Mouse (Mus musculus): Measurements from ENCODE around the gene Popdc2. TPM values are rescaled to one million over a fixed set of nuclear protein-coding genes. Genes with fewer than 3 reads are reported as not detected.

Gene Popdc2
- total RNA-seq, 2 experiments from 2014 or later, result 0.21 to 0.50 TPM

DNA sequence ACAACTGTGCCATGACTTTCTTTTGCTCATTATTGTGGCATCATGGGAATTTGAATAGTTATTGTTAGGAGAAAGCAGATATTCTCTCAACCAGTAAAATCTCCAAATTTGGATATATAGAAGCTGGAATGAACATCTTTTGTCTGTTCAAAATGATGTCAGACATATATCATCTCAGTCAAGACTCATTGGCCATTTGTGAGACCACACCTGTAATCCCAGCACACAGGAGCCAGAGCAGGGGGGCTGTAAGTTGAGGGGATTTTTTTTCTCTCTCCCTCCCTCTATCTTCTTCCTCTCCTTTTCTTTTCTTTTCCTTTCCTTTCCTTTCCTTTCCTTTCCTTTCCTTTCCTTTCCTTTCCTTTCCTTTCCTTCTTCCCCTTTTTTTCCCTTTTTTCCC is 9.2 kb upstream of the Popdc2 start:
- DNase-seq (ENCODE audit: low spot score in 2 of 2), result no peak
- intact Hi-C loops (cut with DNase I), result no loop called here

DNA sequence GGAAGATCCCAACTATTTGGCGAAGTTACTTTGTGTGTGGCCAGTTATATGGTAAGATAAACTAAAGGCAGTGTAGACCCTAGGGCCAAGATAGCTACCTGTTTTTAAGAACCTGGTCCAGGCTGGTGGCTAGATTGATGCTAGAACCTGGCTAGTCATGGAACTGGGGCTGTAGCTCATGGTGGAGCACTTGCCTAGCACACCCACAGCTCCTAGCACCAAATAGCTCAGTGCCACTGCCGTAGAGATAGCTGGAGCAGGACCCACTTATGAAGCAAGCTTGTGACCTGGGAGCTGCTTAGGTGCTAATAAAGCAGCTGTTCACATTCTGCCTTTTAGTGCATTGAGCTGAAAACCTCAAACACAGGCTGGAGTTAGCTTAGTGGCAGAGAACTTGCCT is 8.4 kb upstream of the Popdc2 start:
- DNase-seq (ENCODE audit: low spot score in 2 of 2), result no peak
- intact Hi-C loops (cut with DNase I), result no loop called here

DNA sequence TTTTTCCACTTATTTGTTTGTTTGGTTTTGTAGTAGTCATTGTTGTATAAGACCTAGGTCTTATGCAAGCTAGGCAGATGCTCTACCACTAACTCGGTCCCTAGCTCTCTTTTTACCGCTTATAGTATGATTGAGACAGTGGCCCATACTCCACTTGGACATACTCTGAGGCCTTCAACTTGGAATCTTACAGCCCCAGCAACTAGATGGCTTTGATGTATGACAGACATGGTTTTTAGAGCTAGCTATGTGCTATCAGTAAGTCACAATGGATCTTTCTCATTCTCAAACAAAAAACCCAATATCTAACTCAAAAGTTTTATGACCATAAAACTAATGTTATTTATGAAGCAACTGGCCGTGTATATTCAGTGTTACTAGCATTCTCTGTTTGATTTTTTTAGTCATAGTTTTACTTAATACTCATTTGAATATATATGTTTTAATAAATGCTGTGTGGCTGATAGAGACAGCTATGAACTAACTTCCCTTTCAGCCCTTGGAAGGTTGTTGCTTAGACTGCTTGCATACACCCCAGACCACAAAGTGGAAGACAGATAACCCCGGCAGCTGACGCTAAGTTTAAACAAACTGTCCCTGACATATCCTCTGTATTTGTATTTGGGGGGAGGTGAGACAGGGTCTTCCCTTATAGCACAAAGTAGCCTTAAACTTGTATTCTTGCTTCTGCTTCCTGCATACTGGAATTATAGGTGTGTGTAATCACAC is 7.7 kb upstream of the Popdc2 start:
- intact Hi-C loops (cut with DNase I), result no loop called here
- DNase-seq (ENCODE audit: low spot score in 2 of 2), result no peak

DNA sequence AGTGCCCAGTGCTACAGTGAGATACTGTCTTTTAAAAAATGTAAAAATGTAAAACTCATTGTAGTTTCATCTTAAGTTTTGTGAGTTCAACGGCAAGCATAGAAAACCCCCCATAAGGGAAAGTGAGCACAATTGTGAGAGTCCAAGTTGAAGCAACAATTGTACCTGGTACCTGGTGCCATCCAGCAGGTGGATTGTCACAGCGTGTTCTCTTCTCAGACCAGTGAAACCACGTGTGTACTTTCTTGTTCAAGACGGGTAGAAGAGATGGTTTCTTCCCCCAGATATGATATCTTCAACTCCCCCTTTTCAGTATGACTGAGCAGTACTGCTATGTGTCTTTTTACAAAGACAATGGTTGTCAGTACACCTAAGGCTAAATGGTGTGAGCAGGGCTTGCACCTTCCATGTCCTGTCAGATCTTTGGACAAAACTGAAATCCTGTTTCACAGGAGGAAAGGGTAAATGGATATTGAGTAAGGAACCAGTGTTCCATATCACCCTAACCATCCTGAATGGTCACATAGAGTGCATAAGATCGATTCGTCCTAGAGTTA is 3.7 kb upstream of the Popdc2 start:
- intact Hi-C loops (cut with DNase I), result no loop called here
- DNase-seq (ENCODE audit: low spot score in 2 of 2), result no peak

DNA sequence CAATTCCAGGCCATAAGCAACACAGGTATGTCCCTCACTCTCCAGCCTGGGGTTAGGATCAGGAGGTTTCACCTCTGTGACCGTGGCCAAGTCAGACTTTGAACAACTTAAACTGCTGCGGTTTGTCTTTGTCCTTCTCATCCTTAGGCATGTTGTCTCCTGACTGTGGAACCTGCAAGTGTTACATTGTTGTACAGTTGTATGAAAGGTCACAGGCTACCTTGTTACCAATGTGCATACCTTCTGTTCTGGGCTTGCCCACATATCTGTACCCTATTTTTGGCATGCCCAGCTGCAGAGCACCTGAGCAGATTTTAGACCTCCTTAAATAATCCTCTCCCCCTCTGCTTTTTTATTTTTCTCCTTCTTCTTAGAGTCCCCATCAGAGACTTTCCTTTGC is 2.8 kb upstream of the Popdc2 start:
- intact Hi-C loops (cut with DNase I), result no loop called here
- DNase-seq (ENCODE audit: low spot score in 2 of 2), result no peak

DNA sequence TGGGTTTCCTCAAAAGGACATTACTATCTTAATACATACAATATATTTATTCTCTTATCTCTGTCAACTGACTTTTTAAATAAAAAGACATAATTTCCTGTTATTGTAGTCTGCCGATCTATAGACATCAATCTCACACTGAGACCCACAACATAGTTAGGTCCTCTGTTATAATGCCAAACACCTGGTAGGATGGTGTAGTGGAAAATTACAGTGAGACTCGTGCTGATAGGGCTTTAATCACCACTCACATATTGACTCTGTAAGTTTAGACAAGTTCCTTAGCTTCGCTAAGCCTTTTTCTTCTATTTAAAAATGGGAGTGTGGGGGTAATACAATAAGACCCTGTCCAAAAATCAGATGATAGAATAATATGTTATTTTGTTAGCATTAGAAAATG is 2.2 kb upstream of the Popdc2 start:
- DNase-seq (ENCODE audit: low spot score in 2 of 2), result no peak
- intact Hi-C loops (cut with DNase I), result no loop called here

DNA sequence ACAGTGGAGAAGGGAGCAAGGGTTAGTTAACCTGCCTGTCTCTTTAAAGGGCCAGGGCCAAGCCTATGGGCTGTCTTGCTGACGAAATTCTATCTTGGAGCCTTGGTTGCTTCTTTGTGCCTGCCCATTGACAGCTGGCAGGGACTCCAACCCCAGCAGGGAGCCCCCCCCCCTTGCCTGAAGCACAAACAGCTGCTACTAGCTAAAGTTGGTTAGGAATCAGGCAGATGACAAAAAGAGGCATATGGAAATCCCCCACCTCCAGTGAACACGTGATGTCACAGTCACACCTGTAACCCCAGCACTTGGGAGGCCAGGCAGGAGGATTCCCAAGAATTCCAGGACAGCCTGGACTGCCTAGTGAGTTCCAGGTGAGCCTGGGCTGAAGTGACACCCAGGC is 1.7 kb upstream of the Popdc2 start:
- no peak for DNase-seq (ENCODE audit: low spot score in 2 of 2)
- intact Hi-C loops (cut with DNase I), result no loop called here

DNA sequence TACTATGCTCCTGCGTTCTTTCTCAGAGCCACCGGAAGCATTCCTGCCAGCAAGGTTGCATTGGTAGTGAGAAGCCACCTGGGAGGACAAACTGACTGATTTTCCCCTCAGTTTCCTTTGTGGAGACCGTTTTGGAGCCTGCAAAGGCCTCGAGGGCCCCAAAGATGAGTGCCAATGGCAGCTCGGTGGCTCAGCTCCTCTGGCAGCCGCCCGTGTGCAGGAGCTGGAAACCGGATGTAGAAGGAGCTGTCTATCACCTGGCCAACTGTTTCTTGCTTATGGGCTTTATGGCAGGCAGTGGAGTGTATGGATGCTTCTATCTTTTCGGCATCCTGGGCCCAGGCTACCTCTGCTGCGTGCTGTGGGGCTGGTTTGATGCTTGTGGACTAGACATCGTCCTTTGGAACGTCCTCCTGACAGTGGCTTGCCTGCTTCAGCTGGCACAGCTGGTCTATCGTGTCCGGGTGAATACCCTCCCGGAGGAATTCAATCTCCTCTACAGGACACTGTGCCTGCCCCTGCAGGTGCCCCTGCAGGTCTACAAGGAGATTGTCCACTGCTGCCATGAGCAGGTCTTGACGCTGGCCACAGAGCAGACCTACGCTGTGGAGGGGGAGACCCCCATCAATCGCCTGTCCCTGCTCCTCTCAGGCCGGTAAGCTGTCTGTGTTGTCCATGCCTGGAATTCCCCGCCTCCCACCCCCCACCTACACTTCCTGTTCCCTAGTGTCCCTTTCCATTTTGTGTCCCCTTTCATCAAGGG is 665 bp downstream of the Popdc2 start:
- DNase-seq (ENCODE audit: low spot score in 2 of 2), result no peak
- intact Hi-C loops (cut with DNase I), result no loop called here

DNA sequence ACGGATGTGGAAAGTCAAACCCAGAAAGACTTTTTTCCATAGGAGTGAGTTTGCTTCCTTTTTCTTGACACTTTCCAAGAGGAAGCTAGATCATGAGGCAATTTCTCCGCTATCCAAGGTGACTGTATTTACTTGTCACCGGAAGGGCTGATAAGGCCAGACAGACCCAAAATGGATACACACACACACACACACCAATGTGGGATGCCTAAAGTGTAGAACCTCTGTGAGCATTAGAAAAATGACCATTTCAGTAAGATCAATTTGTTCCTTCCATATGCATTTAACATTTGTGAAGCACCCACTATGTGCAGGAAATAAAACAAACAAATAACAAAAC is 1.2 kb downstream of the Popdc2 start:
- DNase-seq (ENCODE audit: low spot score in 2 of 2), result no peak
- intact Hi-C loops (cut with DNase I), result no loop called here

DNA sequence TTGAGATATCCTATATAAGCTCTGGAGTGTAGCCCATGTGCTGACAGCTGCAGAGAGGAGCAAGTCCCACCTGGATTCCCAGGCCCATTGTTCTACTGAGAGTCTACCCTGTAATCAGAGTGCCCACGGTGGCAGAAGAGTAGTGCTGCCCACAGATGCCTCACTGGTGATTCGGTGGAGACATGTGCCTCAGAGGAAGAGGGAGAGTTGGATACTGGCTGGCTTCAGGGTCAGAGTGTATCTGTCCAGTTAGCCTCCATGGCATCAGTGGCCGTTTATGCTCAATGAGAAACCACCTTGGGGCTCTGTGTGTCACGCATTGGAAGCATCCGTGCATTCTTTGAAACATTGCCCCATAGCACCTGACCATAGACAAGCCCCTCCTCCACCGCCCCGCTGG is 1.6 kb downstream of the Popdc2 start:
- intact Hi-C loops (cut with DNase I), result no loop called here
- DNase-seq (ENCODE audit: low spot score in 2 of 2), result no peak

DNA sequence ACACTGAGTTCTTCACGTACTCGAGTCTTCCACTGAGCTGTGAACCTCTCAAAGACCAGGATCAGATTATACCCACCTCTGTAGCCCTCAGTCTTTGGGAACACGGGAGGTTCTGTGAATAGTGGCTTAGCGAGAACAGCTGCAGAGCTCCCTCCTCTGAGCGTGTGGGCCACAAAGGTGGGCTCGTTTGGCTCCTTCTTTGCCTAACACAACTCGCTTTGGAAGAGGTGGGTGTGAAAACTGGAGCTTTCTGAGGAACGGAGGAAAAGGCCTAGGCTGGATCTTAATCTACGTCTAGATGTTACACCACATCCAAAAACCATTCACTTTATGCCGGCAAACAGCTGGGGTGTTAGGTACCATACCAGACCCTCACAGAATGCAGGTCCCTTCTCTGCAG is 3.4 kb downstream of the Popdc2 start:
- intact Hi-C loops (cut with DNase I), result no loop called here
- DNase-seq (ENCODE audit: low spot score in 2 of 2), result peak in 1 of 2 experiments; percentile 66

DNA sequence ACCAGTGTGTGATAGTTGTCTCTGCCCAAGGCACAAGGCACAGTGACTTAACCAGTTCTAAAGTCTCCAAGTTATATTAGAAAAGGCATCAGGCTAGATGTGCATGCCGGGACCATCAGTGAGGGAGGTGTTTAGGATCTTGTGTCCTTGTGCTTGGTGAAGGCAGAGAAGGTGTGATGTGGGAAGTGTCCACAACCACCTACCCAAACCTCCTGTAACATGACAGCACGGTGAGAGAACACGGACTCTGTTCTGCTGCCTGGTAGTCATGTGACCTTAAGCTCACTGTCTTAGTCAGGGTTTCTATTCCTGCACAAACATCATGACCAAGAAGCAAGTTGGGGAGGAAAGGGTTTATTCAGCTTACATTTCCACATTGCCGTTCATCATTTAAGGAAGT is 4.2 kb downstream of the Popdc2 start:
- intact Hi-C loops (cut with DNase I), result loop anchor here (2.0 kb wide), 1 partner anchor 87 kb away; the partner anchor contains the start of gene Adprh
- peak in 1 of 2 experiments; percentile 61 for DNase-seq (ENCODE audit: low spot score in 2 of 2)

DNA sequence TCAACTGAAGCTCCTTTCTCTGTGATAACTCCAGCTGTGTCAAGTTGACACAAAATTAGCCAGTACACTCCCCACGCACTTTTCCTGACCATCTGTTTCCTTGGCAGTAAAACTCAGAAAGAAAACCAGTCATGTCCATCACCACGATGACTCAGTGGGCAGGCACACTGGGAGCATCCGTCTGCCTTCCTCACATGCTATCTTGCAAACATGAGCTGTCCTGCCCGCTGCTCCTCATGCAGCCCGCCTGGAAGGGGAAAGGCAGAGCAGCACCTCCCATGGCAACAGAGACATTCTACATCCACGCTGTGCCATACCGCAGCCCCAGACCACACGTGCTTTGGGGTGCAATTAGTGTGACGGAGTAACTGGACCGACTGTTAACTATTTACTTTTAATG is 6.3 kb downstream of the Popdc2 start:
- peak; percentile 83 to 97 for DNase-seq (ENCODE audit: low spot score in 2 of 2)
- intact Hi-C loops (cut with DNase I), result loop anchor here (2.0 kb wide), 1 partner anchor 70 kb away; no protein-coding TSS in a partner anchor

DNA sequence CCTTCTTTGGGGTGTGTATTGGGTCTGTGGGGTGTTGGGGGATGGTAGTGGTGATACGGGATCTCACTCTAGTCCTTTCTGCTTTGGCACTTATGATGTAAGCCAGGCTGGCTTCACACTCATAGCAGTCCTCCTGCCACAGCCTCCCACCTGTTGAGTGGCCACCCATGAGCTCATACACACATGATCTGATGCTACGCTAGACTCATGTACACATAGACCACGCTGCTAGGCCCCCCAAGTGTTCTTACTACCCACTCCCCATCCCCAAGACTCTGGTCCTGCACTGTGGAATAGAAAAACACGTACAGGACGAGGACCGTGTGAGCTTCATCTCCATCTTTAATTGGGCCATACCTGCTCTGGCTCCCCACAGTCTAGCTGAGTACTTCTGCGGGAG is 7.0 kb downstream of the Popdc2 start:
- intact Hi-C loops (cut with DNase I), result loop anchor here (2.0 kb wide), 1 partner anchor 70 kb away; no protein-coding TSS in a partner anchor
- DNase-seq (ENCODE audit: low spot score in 2 of 2), result no peak

DNA sequence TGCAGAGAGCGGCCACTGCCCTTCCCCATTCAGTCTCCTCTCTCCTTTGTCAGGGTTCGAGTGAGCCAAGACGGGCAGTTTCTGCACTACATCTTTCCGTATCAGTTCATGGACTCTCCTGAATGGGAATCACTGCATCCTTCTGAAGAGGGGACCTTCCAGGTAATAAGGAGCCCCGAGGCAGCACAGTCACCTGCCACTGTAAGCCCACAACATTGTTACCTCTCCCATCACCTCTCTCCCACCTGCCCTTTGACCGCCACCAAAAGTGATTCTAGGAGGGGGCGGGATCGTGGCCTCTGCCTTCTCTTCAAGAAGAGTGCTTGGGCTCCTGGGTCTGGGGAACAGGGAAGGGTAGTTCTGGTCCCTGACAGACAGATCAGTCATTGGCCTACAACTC is 7.4 kb downstream of the Popdc2 start:
- intact Hi-C loops (cut with DNase I), result loop anchor here (2.0 kb wide), 1 partner anchor 69 kb away; no protein-coding TSS in a partner anchor

DNA sequence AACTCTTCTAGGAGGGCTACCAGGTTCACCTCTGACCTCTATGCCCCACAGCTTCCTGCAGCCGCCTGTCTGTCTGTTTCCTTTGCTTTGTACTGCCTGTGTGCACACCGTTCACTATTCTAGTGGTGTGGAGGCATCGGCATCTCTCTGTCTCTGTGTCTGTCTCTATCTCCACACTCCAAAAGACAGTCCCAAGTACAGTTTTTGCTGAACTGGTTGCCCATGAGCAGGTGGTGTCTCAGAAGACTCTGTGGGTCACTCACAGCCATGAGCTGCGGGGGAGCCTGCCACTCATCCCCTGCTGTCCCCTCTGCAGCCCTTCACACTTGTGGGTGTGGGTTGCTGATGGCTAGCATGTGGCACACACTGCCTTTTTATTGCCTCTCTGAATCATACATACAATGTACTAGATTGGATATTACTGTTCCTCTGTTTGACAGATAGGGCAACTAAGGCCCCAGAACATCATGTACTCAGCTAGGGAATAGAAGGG is 8.0 kb downstream of the Popdc2 start:
- DNase-seq (ENCODE audit: low spot score in 2 of 2), result no peak
- intact Hi-C loops (cut with DNase I), result loop anchor here (2.0 kb wide), 1 partner anchor 69 kb away; no protein-coding TSS in a partner anchor

More for the DNA sequence above, 7.4 kb downstream of the Popdc2 start:
- DNase-seq (ENCODE audit: low spot score in 2 of 2), result no peak

DNA sequence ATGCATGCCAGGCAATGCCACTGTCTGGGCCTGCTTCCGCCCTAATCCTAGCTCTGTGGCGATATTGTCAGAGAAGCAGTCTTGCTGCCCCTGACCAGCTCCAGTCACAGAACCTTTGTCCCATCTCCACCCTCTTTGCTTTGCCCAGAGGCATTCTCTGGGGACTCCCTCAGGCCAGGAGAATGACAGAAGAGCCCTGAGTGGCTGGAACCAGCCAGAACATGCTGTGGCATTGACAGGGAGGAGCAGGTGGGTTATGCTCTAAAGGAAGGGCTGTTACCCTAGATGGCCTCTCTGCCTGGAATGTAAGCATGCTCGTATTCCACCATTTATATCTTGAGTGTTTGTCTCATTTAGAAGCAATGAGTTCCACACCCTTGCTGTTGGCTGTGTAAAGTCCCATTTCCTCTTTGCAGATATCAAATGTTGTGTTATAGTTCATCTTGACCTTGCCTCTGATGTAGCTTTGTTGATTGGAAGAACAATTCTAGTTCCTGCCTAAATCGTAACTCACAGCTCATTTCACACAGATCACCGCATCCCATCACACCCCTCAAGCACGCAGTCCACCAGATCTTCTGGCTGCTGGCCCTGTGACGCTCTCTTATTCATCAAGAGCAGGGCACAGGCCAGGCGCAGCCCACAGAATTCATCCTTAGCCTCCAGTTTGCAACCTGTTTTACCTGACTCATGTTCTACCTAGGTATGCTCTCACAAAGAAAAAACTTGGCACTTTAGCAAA is 8.8 kb downstream of the Popdc2 start:
- DNase-seq (ENCODE audit: low spot score in 2 of 2), result no peak
- intact Hi-C loops (cut with DNase I), result no loop called here

DNA sequence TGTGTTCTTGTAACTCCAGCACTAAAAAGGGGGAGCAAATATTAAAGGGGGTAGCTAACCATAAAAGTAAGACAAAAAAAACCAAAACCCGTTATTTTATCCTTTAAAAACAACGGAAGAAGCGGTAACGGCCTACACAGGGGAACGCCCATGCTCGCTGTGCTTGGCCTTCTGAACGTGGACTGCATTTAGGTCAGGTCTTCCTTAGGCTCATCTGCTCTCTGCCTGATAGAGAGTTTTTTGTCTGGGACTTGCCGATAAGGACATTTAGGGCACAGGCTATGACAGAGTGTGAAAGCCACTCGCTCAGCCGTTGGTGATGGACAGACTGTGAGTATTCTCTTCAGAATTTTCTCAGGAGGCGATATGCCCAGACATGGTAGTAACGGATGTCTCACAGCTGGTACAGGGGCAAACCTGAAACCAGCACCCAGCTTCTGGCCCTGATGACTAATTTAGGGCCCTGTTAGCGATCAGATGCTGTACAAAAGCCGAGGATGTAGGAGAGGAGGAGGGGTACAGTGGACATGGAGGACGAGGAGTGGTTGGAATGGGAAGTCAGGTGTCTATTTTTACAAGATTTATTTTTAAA is 9.8 kb downstream of the Popdc2 start:
- intact Hi-C loops (cut with DNase I), result no loop called here

DNA sequence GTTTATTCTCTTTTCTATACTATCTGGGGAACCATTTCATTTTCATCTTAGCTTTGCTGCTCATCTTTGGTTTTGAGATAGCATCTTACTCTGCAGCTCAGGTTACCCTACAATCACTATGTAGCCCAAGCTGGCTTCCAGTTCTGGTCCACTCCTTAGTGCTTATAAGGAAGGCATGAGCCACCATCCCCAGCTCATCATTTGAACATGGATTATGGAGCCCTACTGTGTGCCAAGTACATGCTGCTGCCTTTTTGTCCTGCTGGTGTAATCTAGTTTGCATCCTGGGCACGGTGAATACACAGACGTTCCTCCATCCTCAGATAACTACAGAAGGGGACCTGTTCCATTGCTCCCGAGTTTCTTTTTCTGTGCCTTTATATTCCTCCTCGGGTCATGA is 10.9 kb downstream of the Popdc2 start:
- intact Hi-C loops (cut with DNase I), result no loop called here
- no peak for DNase-seq (ENCODE audit: low spot score in 2 of 2)

More for the DNA sequence above, 9.8 kb downstream of the Popdc2 start:
- DNase-seq (ENCODE audit: low spot score in 2 of 2), result no peak

DNA sequence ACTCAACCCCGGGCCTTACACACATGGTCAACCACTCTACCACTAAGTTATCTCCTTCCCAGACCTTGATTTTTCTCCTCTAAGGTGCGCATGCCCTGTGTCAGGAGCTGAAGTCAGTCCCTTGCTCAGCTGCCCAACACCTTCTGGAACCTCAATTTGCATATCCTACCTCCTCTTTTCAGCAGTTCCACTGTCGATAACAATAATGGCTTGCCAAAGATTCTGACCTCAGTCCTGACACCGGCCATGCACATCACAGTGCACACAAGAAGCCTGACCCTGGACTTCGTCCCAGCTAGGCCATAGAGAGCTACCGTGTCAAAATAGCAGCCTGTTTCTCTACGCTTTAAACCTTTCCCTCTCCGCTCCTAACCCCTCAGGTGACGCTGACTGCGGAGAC is 11.4 kb downstream of the Popdc2 start:
- intact Hi-C loops (cut with DNase I), result no loop called here
- no peak for DNase-seq (ENCODE audit: low spot score in 2 of 2)
